Mouse (Mus musculus) midbrain, embryonic 14.5 days (tissue): ENCODE measurements around the gene Calhm1. TPM values are rescaled to one million over a fixed set of nuclear protein-coding genes. Genes with fewer than 3 reads are reported as not detected.
A peak's percentile ranks its signal among the peaks of the same experiment; 100 is the strongest.

Experiments
- ATAC-seq: fragments of 200-750 bp; cut with Nextera tagmentation; 2 replicates; pipeline ENCODE4 v1.8.0; 2017; ENCODE audit warnings: moderate number of reproducible peaks, moderate library complexity; ENCODE audit not compliant: low FRiP score, low TSS enrichment
- DNase-seq: peaks from one replicate; pipeline ENCODE4 v3.0.0-alpha.2; 2015
- H3K27ac ChIP-seq: fragments of 300-500 bp; sonication (generic); replicated peaks from 2 replicates; pipeline ENCODE4 v1.5.1; 2014; ENCODE audit warnings: mild to moderate bottlenecking, low read depth, low read length, moderate library complexity
- H3K27me3 ChIP-seq: fragments of 300-500 bp; sonication (generic); 2 replicates; pipeline ENCODE4 v1.6.1; 2014; ENCODE audit warnings: low read length, control low read depth, mixed read lengths; ENCODE audit not compliant: control insufficient read depth, insufficient read depth
- H3K36me3 ChIP-seq: fragments of 300-500 bp; sonication (generic); 2 replicates; pipeline ENCODE4 v1.6.1; 2014; ENCODE audit warnings: low read length, control low read depth; ENCODE audit not compliant: control insufficient read depth, insufficient read depth
- H3K4me1 ChIP-seq: fragments of 300-500 bp; sonication (generic); 2 replicates; pipeline ENCODE4 v1.6.1; 2014; ENCODE audit warnings: mild to moderate bottlenecking, antibody characterized with exemption, low read length, control low read depth; ENCODE audit not compliant: control insufficient read depth, insufficient read depth
- H3K4me2 ChIP-seq: fragments of 300-500 bp; sonication (generic); 2 replicates; pipeline ENCODE4 v1.6.1; 2014; ENCODE audit warnings: mild to moderate bottlenecking, low read length, moderate library complexity
- H3K4me3 ChIP-seq: fragments of 300-500 bp; sonication (generic); replicated peaks from 2 replicates; pipeline ENCODE4 v1.5.1; 2014; ENCODE audit warnings: low read depth, low read length
- H3K9ac ChIP-seq: fragments of 300-500 bp; sonication (generic); replicated peaks from 2 replicates; pipeline ENCODE4 v1.6.1; 2014; ENCODE audit warnings: mild to moderate bottlenecking, low read length, moderate library complexity
- H3K9me3 ChIP-seq: fragments of 300-500 bp; sonication (generic); 2 replicates; pipeline ENCODE4 v1.6.1; 2016; ENCODE audit warnings: low read length, control low read depth, mixed read lengths; ENCODE audit not compliant: control insufficient read depth
- WGBS: fragments of 180-500 bp; shearing (Covaris S2); extraction: QIAGEN DNeasy Blood & Tissue Kit; methylation state at CpG from one replicate; pipeline ENCODE4 v1.1.7; 2014; 5-methylcytosine and 5-hydroxymethylcytosine counted together
- polyA plus RNA-seq: library from polyadenylated mRNA; unstranded; fragments of >200 nt; fragmentation: Nextera tagmentation; extraction: Ambion mirVana; gene quantifications from 2 replicates; pipeline ENCODE4 v1.2.1, GENCODE M21; 2014

The Calhm1 gene
- polyA plus RNA-seq, 1 experiment from 2014 or later: not detected

DNA sequence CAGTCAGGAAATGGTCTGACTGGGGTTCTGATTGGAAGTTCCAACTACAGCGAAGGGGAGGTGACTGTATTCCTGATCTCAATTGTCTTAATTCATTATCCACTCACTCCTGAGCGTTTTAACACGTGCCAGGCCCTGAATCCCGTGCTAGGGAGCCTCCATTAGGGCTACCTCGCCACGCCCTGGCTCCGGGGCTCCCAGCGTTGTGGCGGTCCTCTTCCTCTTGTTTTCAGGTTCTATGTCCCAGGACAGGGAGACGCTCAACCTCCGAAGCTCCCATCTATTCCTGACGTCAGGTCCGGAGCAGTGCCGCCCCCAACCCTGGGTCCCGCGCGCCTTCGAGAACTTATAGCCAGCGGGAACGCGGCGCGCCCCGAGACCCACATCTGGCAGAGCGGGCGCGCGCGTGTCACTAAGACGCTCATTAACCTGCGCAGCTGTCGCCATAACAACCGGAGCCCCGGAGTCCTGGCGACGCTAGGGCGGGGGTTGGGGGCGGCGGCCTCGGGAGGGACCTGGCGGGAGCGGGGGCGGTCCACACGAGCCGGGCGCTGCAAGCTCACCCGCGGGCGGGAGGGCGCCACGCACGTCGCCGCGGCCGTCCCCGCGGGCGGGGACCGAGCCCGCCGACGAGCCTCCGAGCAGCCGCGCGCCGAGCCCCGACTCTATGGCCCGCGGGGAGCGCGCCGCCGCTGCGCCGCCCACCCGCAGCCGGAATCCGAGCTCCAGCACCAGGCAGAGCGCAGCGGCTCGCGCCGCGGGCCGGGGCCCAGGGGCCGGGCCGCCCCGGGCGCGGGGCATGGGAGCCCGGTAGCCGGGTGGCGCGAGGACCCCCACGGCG lies 34.6 kb upstream of the Calhm1 start, which contains the start of gene Neurl1a:
Gene Neurl1a, plus strand, starts transcription at position 390 of the 841 bp plus-strand sequence.
- ATAC-seq (peak; percentile 63), DNase-seq (peak; percentile 88)
- H3K27me3 ChIP-seq: peaks cover 12% of the 10 kb centered on the region; the same call in 1 of the 2 replicates
- H3K4me3 ChIP-seq: peak within 1 kb of the TSS; percentile 68
- H3K9me3 ChIP-seq: peaks cover 3% of the 10 kb centered on the region; the same call in 1 of the 2 replicates
- WGBS: under 1% methylated on average over 76 of the region's 98 CpGs
- H3K4me2 ChIP-seq: peak within 1 kb of the TSS; percentile 93
- H3K27ac ChIP-seq: peak within 1 kb of the TSS; percentile 72
- H3K36me3 ChIP-seq: no peaks in the 10 kb centered on the region
- H3K9ac ChIP-seq: peak within 1 kb of the TSS; percentile 67
- H3K4me1 ChIP-seq: no peaks in the 10 kb centered on the region; the same call in 1 of the 2 replicates

DNA sequence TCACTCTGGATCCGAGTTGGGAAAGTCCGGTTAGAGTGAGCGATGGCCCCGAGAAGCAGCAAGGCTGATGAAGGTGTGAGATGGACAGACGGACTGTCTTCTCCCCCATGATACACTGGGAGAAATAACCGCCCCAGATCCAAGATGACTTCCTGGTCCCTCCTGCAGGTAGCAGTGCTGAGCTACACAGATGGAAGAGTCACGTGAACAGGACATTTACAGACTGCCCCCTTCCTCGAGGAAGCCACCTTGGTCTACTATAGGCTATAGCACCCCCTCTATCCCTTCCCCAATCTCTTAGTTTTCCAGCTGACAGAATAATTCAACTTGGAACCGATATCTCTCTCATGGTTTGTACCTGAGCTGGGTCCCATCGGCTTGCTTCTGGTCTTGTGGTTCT lies 33.9 kb upstream of the Calhm1 start:
- ATAC-seq: 0 out of 2 replicates have a peak, but pooled peaks have one; percentile 8
- 25% methylated on average over 10 of the region's 10 CpGs for WGBS
- H3K36me3 ChIP-seq: no peaks in the 10 kb centered on the region
- H3K9ac ChIP-seq: no peak overlapping the region; the same call in 1 of the 2 replicates
- peak; percentile 51 for DNase-seq
- peaks cover 3% of the 10 kb centered on the region; the same call in 1 of the 2 replicates for H3K9me3 ChIP-seq
- peaks cover 12% of the 10 kb centered on the region; the same call in 1 of the 2 replicates for H3K27me3 ChIP-seq
- no peaks in the 10 kb centered on the region; the same call in 1 of the 2 replicates for H3K4me1 ChIP-seq
- H3K4me2 ChIP-seq: peak overlapping the region; percentile 93
- H3K27ac ChIP-seq: peak overlapping the region; percentile 72; the same call in 1 of the 2 replicates
- peak overlapping the region; percentile 68; the same call in 1 of the 2 replicates for H3K4me3 ChIP-seq

DNA sequence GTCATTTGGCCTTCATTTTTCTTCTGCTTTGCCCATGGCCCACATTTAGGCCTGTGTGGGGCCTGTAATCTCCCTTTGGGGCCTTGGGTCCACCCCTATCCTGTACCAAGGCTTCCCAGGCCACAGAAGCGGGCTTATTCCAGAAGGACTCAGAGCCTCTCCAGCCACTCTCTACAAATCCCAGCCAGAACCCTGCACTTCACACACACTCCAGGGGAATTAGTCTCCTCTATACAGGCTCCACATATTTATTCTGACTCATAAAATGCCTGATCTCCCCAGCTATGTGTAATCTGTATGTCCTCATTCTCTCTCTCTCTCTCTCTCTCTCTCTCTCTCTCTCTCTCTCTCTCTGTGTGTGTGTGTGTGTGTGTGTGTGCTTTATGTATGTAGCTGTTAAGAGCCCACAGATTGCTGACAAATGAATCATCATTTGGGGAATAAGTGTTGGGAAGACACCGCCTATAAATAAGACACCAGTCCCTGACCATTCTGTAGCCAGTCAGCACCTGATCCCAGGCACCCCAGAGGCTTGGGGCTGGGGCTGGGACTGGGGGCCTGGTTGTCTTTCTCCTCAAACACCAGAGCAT lies 33.0 kb upstream of the Calhm1 start:
- DNase-seq: no peak
- no peak overlapping the region for H3K27ac ChIP-seq
- ATAC-seq: no peak
- WGBS: 79% methylated on average over 2 of the region's 2 CpGs
- no peak overlapping the region for H3K9ac ChIP-seq
- H3K4me3 ChIP-seq: no peak overlapping the region
- H3K27me3 ChIP-seq: peaks cover 12% of the 10 kb centered on the region; the same call in 1 of the 2 replicates
- peaks cover 2% of the 10 kb centered on the region; the same call in 1 of the 2 replicates for H3K9me3 ChIP-seq
- no peaks in the 10 kb centered on the region; the same call in 1 of the 2 replicates for H3K4me1 ChIP-seq
- H3K4me2 ChIP-seq: no peak overlapping the region
- no peaks in the 10 kb centered on the region for H3K36me3 ChIP-seq

DNA sequence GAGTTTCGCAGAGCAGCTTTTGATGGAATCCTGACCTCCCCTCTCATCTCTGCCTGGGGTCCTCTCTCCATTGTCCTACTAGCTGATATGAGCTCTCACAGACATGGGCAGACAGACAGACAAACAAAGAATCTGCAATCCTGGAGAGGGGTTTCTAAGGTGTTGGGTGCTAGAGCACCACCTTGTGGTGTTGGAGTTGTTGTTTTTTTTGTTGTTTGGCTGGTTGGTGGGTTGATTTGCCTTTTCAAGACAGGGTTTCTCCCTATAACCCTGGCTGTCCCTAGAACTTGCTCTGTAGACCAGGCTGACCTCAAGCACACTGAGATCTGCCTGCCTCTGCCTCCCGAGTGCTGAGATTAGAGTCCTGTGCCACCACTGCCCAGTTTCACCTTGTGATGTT lies 31.4 kb upstream of the Calhm1 start:
- DNase-seq (no peak), ATAC-seq (no peak)
- H3K27ac ChIP-seq: no peak overlapping the region
- 57% methylated on average over 2 of the region's 2 CpGs for WGBS
- no peaks in the 10 kb centered on the region for H3K9me3 ChIP-seq
- H3K36me3 ChIP-seq: no peaks in the 10 kb centered on the region
- H3K4me3 ChIP-seq: no peak overlapping the region
- H3K27me3 ChIP-seq: peaks cover 10% of the 10 kb centered on the region; the same call in 1 of the 2 replicates
- H3K9ac ChIP-seq: no peak overlapping the region
- no peak overlapping the region for H3K4me2 ChIP-seq
- no peaks in the 10 kb centered on the region; the same call in 1 of the 2 replicates for H3K4me1 ChIP-seq

DNA sequence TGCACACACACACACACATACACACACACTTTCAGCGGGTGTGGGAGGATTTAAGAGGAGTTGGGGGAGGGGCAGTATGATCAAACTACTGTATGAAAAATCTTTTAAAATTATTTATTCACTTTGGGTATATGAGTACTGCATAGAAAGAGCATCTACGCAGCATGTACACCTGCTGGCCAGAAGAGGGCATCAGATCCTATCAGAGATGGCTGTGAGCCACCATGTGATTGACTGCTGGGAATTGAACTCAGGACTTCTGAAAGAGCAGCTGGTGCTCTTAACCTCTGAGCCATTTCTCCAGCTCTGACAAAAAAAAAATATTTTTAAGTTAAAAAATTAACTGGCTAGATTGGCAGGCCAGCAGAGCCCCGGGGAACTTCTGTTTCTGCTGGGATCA lies 30.5 kb upstream of the Calhm1 start:
- Histone ChIP-seq H3K4me1 (no peaks in the 10 kb centered on the region; the same call in 1 of the 2 replicates), H3K4me2 (no peak overlapping the region), H3K4me3 (no peak overlapping the region), H3K9me3 (no peaks in the 10 kb centered on the region), H3K27ac (no peak overlapping the region), H3K36me3 (no peaks in the 10 kb centered on the region), H3K9ac (no peak overlapping the region), H3K27me3 (0 out of 2 replicates have a peak, but pooled peaks cover under 1% of the 10 kb centered on the region)
- DNase-seq (peak; percentile 58), ATAC-seq (no peak)
- WGBS: 56% methylated on average over 3 of the region's 3 CpGs

DNA sequence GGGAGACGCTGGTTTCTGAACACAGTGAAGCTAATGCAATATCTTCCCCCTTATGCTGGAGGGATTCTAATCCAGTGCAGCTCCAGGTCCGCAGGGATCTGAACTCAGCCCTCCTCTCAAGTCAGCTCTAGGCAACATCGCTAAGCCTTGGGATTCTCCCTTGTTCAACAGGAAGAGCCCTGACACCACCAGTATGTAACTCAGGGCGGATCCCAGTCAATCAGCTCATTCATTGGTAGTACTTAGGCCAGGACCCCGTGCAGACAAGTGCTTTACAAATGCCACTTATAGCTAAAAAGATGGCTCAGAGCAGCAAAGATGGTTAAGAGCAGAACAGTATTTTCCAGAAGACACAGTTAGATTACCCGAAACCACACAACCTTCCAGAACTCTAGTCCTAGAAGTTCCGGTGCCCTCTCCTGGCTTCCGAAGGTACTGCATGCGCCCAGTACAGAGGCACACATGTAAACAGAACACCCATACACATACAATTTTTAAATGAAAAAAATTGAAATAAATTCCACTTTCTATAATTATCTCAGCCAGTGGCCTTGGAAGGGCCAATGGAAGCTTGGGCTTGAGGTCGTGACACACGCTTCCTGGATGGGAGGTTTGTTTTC lies 24.8 kb upstream of the Calhm1 start:
- DNase-seq (peak; percentile 90), ATAC-seq (no peak)
- no peak overlapping the region for H3K4me3 ChIP-seq
- no peaks in the 10 kb centered on the region for H3K36me3 ChIP-seq
- no peak overlapping the region for H3K9ac ChIP-seq
- H3K4me2 ChIP-seq: no peak overlapping the region
- no peaks in the 10 kb centered on the region for H3K9me3 ChIP-seq
- 25% methylated on average over 11 of the region's 11 CpGs for WGBS
- no peaks in the 10 kb centered on the region for H3K27me3 ChIP-seq
- H3K27ac ChIP-seq: no peak overlapping the region
- no peaks in the 10 kb centered on the region for H3K4me1 ChIP-seq

DNA sequence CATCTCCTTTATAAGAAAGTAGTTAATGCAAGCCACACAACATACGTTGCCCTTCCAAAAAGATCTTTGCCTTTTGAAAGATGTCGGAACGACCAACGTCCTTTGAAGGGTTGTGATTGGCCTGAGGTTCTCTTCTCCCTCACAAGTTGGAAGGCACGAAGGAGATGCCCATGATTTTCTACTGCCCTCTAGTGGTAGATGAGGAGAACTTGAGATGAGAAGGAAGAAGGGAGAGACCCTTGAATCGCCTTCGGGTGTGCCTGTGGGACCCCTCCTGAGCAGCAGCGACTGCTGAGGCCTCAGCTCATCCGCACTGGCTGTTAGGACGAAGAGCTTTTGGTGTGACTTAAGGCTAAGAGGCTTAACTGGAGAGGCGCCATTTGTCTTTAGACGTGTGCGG lies 24.2 kb upstream of the Calhm1 start:
- Histone ChIP-seq H3K9ac (no peak overlapping the region), H3K9me3 (no peaks in the 10 kb centered on the region), H3K4me3 (no peak overlapping the region), H3K27me3 (no peaks in the 10 kb centered on the region), H3K27ac (no peak overlapping the region), H3K4me2 (peak overlapping the region; percentile 20; the same call in 1 of the 2 replicates), H3K4me1 (no peaks in the 10 kb centered on the region), H3K36me3 (no peaks in the 10 kb centered on the region)
- 7% methylated on average over 13 of the region's 13 CpGs for WGBS
- DNase-seq (peak; percentile 79), ATAC-seq (no peak)

DNA sequence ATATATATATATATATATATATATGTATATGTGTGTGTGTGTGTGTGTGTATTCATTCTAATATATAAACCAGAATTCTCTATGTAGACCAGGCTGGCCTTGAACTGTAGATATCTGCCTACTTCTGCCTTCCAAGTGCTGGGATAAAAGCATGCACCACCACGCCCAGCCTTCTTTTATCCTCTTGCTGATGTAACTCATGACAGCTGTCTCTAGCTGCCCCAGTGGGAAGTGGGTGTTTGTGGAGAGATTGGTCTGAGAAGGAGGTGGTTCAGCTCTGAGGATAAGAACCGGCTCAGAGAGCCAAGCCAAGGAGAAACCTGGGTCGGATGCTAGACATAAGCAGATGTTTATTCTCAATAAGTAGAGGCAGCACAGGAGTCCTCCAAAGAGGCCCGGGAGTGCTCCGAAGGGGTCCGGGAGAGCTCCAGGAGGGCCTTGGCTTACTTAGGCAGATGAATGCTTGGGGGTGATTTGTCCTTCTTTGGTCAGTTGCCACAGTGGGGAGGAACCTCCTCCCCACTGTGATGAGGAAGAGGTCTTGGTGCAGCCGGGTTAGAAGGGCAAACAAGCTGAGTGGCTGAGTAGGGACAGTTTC lies 23.7 kb upstream of the Calhm1 start:
- Histone ChIP-seq H3K27ac (no peak overlapping the region), H3K36me3 (no peaks in the 10 kb centered on the region), H3K4me1 (no peaks in the 10 kb centered on the region), H3K4me2 (no peak overlapping the region), H3K4me3 (no peak overlapping the region), H3K9me3 (no peaks in the 10 kb centered on the region), H3K27me3 (no peaks in the 10 kb centered on the region), H3K9ac (no peak overlapping the region)
- ATAC-seq: no peak
- WGBS: 49% methylated on average over 7 of the region's 7 CpGs
- no peak for DNase-seq
